Mouse (Mus musculus) liver, embryonic 16.5 days (tissue): ENCODE data around the gene Tmco3. TPM values are rescaled to one million over a fixed set of nuclear protein-coding genes. Genes with fewer than 3 reads are reported as not detected.

Experiments used
- ATAC-seq: fragments of 200-750 bp; cut with Nextera tagmentation; 2 replicates; pipeline ENCODE4 v1.8.0; 2017; ENCODE audit warnings: low read depth, mild to moderate bottlenecking, moderate number of reproducible peaks, moderate library complexity
- H3K27ac ChIP-seq: fragments of 300-500 bp; sonication (generic); 2 replicates; pipeline ENCODE4 v1.5.1; 2014; ENCODE audit warnings: mild to moderate bottlenecking, low read length
- H3K27me3 ChIP-seq: fragments of 300-500 bp; sonication (generic); 2 replicates; pipeline ENCODE4 v1.6.1; 2014; ENCODE audit warnings: low read depth, low read length, mixed read lengths; ENCODE audit not compliant: control insufficient read depth, insufficient read depth
- H3K36me3 ChIP-seq: fragments of 300-500 bp; sonication (generic); 2 replicates; pipeline ENCODE4 v1.6.1; 2014; ENCODE audit warnings: mild to moderate bottlenecking; ENCODE audit not compliant: control insufficient read depth, insufficient read depth
- H3K4me1 ChIP-seq: fragments of 300-500 bp; sonication (generic); 2 replicates; pipeline ENCODE4 v1.6.1; 2014; ENCODE audit warnings: low read depth, low read length, mixed read lengths; ENCODE audit not compliant: control insufficient read depth
- H3K4me2 ChIP-seq: fragments of 300-500 bp; sonication (generic); 2 replicates; pipeline ENCODE4 v1.6.1; 2014; ENCODE audit warnings: low read depth, low read length, mixed read lengths
- H3K4me3 ChIP-seq: fragments of 300-500 bp; sonication (generic); 2 replicates; pipeline ENCODE4 v1.5.1; 2014; ENCODE audit warnings: low read depth, mild to moderate bottlenecking, low read length
- H3K9ac ChIP-seq: fragments of 300-500 bp; sonication (generic); 2 replicates; pipeline ENCODE4 v1.6.1; 2014; ENCODE audit warnings: low read depth, low read length
- H3K9me3 ChIP-seq: fragments of 300-500 bp; sonication (generic); replicated peaks from 2 replicates; pipeline ENCODE4 v1.6.1; 2016; ENCODE audit warnings: low read length; ENCODE audit not compliant: control insufficient read depth
- WGBS: fragments of 180-500 bp; shearing (Covaris S2); extraction: QIAGEN DNeasy Blood & Tissue Kit; methylation state at CpG from one replicate; pipeline ENCODE4 v1.1.7; 2014; ENCODE audit not compliant: insufficient replicate concordance; 5-methylcytosine and 5-hydroxymethylcytosine counted together
- polyA plus RNA-seq: library from polyadenylated mRNA; unstranded; fragments of >200 nt; fragmentation: Nextera tagmentation; extraction: Ambion mirVana; gene quantifications from 2 replicates; pipeline ENCODE4 v1.2.1, GENCODE M21; 2015

The Tmco3 gene
- polyA plus RNA-seq, 1 experiment from 2014 or later: 6.0 TPM

GRCm38 (mm10) chr8:13350052-13350451 is 62.1 kb downstream of the Tmco3 start:
- Histone ChIP-seq H3K27me3 (no peaks in the 10 kb centered on the region), H3K4me3 (no peak overlapping the region), H3K9ac (no peak overlapping the region), H3K4me2 (no peak overlapping the region), H3K4me1 (peaks cover 47% of the 10 kb centered on the region), H3K36me3 (peaks cover 60% of the 10 kb centered on the region), H3K9me3 (no peaks in the 10 kb centered on the region), H3K27ac (no peak overlapping the region)
- WGBS: 84% methylated on average over 7 of the region's 7 CpGs
- no peak for ATAC-seq

GRCm38 (mm10) chr8:13351593-13351992 is 63.6 kb downstream of the Tmco3 start:
- ATAC-seq: no peak
- Histone ChIP-seq H3K27me3 (no peaks in the 10 kb centered on the region), H3K4me2 (peak overlapping the region; percentile 44; the same call in 1 of the 2 replicates), H3K9ac (peak overlapping the region; percentile 28; the same call in 1 of the 2 replicates), H3K4me1 (peaks cover 51% of the 10 kb centered on the region), H3K27ac (no peak overlapping the region), H3K36me3 (peaks cover 63% of the 10 kb centered on the region), H3K4me3 (no peak overlapping the region), H3K9me3 (no peaks in the 10 kb centered on the region)
- 58% methylated on average over 5 of the region's 5 CpGs for WGBS

- peaks cover 51% of the 10 kb centered on the region for H3K4me1 ChIP-seq
- H3K4me2 ChIP-seq: peak overlapping the region; percentile 44
- H3K4me3 ChIP-seq: no peak overlapping the region
- no peak for ATAC-seq
- WGBS: 60% methylated on average over 8 of the region's 8 CpGs
- peak overlapping the region; percentile 53 for H3K27ac ChIP-seq
- no peaks in the 10 kb centered on the region for H3K9me3 ChIP-seq
- peaks cover 65% of the 10 kb centered on the region for H3K36me3 ChIP-seq
- H3K9ac ChIP-seq: peak overlapping the region; percentile 16; the same call in 1 of the 2 replicates
- H3K27me3 ChIP-seq: no peaks in the 10 kb centered on the region
These were observed 64.6 kb downstream of the Tmco3 start for GRCm38 (mm10) chr8:13352601-13353000.

GRCm38 (mm10) chr8:13353155-13353833 is 65.3 kb downstream of the Tmco3 start:
- Histone ChIP-seq H3K36me3 (peaks cover 66% of the 10 kb centered on the region), H3K9ac (peak overlapping the region; percentile 16; the same call in 1 of the 2 replicates), H3K27ac (peak overlapping the region; percentile 53), H3K4me1 (peaks cover 51% of the 10 kb centered on the region), H3K27me3 (no peaks in the 10 kb centered on the region), H3K4me3 (peak overlapping the region; percentile 1; the same call in 1 of the 2 replicates), H3K4me2 (peak overlapping the region; percentile 44), H3K9me3 (no peaks in the 10 kb centered on the region)
- ATAC-seq: peak; percentile 76
- WGBS: 20% methylated on average over 9 of the region's 9 CpGs

GRCm38 (mm10) chr8:13353883-13354282 is 65.9 kb downstream of the Tmco3 start:
- H3K27me3 ChIP-seq: no peaks in the 10 kb centered on the region
- ATAC-seq: no peak
- H3K4me3 ChIP-seq: no peak overlapping the region
- peak overlapping the region; percentile 44; the same call in 1 of the 2 replicates for H3K4me2 ChIP-seq
- WGBS: 54% methylated on average over 4 of the region's 4 CpGs
- peak overlapping the region; percentile 53 for H3K27ac ChIP-seq
- no peaks in the 10 kb centered on the region for H3K9me3 ChIP-seq
- H3K36me3 ChIP-seq: peaks cover 68% of the 10 kb centered on the region
- H3K9ac ChIP-seq: no peak overlapping the region
- peaks cover 51% of the 10 kb centered on the region for H3K4me1 ChIP-seq

- no peak overlapping the region for H3K4me3 ChIP-seq
- WGBS: 71% methylated on average over 6 of the region's 6 CpGs
- H3K9ac ChIP-seq: no peak overlapping the region
- no peak for ATAC-seq
- H3K9me3 ChIP-seq: no peaks in the 10 kb centered on the region
- H3K27ac ChIP-seq: no peak overlapping the region
- no peaks in the 10 kb centered on the region for H3K27me3 ChIP-seq
- H3K36me3 ChIP-seq: peaks cover 73% of the 10 kb centered on the region
- H3K4me1 ChIP-seq: peaks cover 42% of the 10 kb centered on the region
- no peak overlapping the region for H3K4me2 ChIP-seq
These were observed 68.2 kb downstream of the Tmco3 start for GRCm38 (mm10) chr8:13356221-13356620.

GRCm38 (mm10) chr8:13356681-13357080 is 68.7 kb downstream of the Tmco3 start:
- 57% methylated on average over 10 of the region's 10 CpGs for WGBS
- Histone ChIP-seq H3K9ac (no peak overlapping the region), H3K9me3 (no peaks in the 10 kb centered on the region), H3K36me3 (peaks cover 74% of the 10 kb centered on the region), H3K27me3 (no peaks in the 10 kb centered on the region), H3K4me1 (peaks cover 37% of the 10 kb centered on the region), H3K27ac (no peak overlapping the region), H3K4me3 (no peak overlapping the region), H3K4me2 (no peak overlapping the region)
- no peak for ATAC-seq

GRCm38 (mm10) chr8:13360213-13360612 is 72.2 kb downstream of the Tmco3 start:
- ATAC-seq: no peak
- H3K4me1 ChIP-seq: peaks cover 2% of the 10 kb centered on the region
- WGBS: 66% methylated on average over 7 of the region's 7 CpGs
- H3K9me3 ChIP-seq: no peaks in the 10 kb centered on the region
- no peak overlapping the region for H3K27ac ChIP-seq
- H3K4me2 ChIP-seq: no peak overlapping the region
- no peak overlapping the region for H3K9ac ChIP-seq
- no peaks in the 10 kb centered on the region for H3K27me3 ChIP-seq
- H3K4me3 ChIP-seq: no peak overlapping the region
- peaks cover 85% of the 10 kb centered on the region for H3K36me3 ChIP-seq

GRCm38 (mm10) chr8:13361865-13362264 is 73.9 kb downstream of the Tmco3 start:
- WGBS: 79% methylated on average over 6 of the region's 6 CpGs
- Histone ChIP-seq H3K27ac (no peak overlapping the region), H3K36me3 (peaks cover 83% of the 10 kb centered on the region)

More at GRCm38 (mm10) chr8:13361865-13362264, 73.9 kb downstream of the Tmco3 start:
- H3K9ac ChIP-seq: no peak overlapping the region
- no peaks in the 10 kb centered on the region for H3K9me3 ChIP-seq
- no peaks in the 10 kb centered on the region for H3K4me1 ChIP-seq
- no peak overlapping the region for H3K4me2 ChIP-seq
- H3K4me3 ChIP-seq: no peak overlapping the region
- H3K27me3 ChIP-seq: no peaks in the 10 kb centered on the region
- no peak for ATAC-seq
